Mouse (Mus musculus): ENCODE data around the gene Esam.

Esam gene

GRCm38 (mm10) chr9:37530888-37531705, 3.2 kb downstream of the Esam start:
- peak; percentile 92 to 94 for DNase-seq

- DNase-seq, result no peak
Observed at GRCm38 (mm10) chr9:37536851-37537250, 9.0 kb downstream of the Esam start.

GRCm38 (mm10) chr9:37537658-37538250, 9.9 kb downstream of the Esam start:
- no peak for DNase-seq

- no peak for DNase-seq
Observed at GRCm38 (mm10) chr9:37539170-37540025, 11.5 kb downstream of the Esam start, which contains the start of gene Vsig2. TSS of gene Vsig2 (plus strand) at chr9:37539255.

- DNase-seq, result no peak
Observed at GRCm38 (mm10) chr9:37540226-37540625, 12.3 kb downstream of the Esam start.

GRCm38 (mm10) chr9:37540701-37541575, 13.1 kb downstream of the Esam start:
- DNase-seq, result no peak

GRCm38 (mm10) chr9:37541851-37542642, 14.2 kb downstream of the Esam start:
- DNase-seq, result no peak

GRCm38 (mm10) chr9:37543869-37544440, 16.1 kb downstream of the Esam start:
- DNase-seq, result peak; percentile 33 to 39

GRCm38 (mm10) chr9:37544447-37545165, 16.7 kb downstream of the Esam start:
- DNase-seq, result peak; percentile 73 to 81

- peak in 1 of 2 experiments; percentile 27 for DNase-seq
Observed at GRCm38 (mm10) chr9:37545166-37545610, 17.3 kb downstream of the Esam start.

- no peak for DNase-seq
Observed at GRCm38 (mm10) chr9:37545847-37546452, 18.1 kb downstream of the Esam start.

GRCm38 (mm10) chr9:37546889-37547288, 19.0 kb downstream of the Esam start:
- DNase-seq, result peak in 1 of 2 experiments; percentile 34

GRCm38 (mm10) chr9:37550435-37550834, 22.6 kb downstream of the Esam start:
- no peak for DNase-seq

- DNase-seq, result no peak
Observed at GRCm38 (mm10) chr9:37551751-37552531, 24.1 kb downstream of the Esam start.

- DNase-seq, result peak; percentile 88 to 89
Observed at GRCm38 (mm10) chr9:37552536-37553293, 24.8 kb downstream of the Esam start, which contains the start of gene Nrgn. TSS of gene Nrgn (minus strand) at chr9:37552904.

- DNase-seq, result no peak
Observed at GRCm38 (mm10) chr9:37554279-37554678, 26.4 kb downstream of the Esam start.

- no peak for DNase-seq
Observed at GRCm38 (mm10) chr9:37554838-37555748, 27.2 kb downstream of the Esam start, which contains the start of gene Siae. TSS of gene Siae (plus strand) at chr9:37555698.

Data from kidney, postnatal 36 days (tissue).